Mouse (Mus musculus): ENCODE data around the gene Clec4n. TPM values are rescaled to one million over a fixed set of nuclear protein-coding genes. Genes with fewer than 3 reads are reported as not detected.
"Not testable (repeated sequence)": the region's sequence is repeated elsewhere in the genome, so short reads cannot be mapped to it uniquely, and the experiment has no call there.

The Clec4n gene
- polyA plus RNA-seq (2016; fragmentation: Nextera tagmentation; extraction: Ambion mirVana): 0.24 TPM in 1 of 2 replicates, not detected in the other

DNA sequence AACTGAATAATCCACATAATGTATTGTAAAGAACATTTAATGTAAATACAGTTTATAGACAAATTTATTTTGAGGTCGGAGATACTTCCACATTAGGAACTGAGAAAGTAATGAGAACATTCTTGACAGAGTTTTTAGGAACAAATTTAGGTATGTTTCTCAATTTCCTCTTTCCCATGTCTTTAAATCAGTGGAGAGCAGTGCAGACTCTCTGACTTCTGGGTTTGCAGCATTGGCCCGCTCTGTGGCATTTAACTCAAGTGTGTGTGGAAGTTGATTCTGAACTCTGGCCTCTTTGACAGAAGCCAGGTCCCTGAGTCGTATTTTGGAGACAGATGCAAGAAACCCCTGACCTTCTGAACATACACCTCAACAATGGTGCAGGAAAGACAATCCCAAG, at the start of gene Clec4n:
Gene Clec4n (plus strand): TSS at position 200 of the 400 bp plus-strand sequence.
- Histone ChIP-seq H3K9me3 (no peaks in the 10 kb centered on the region), H3K4me1 (no peaks in the 10 kb centered on the region), H3K36me3 (no peaks in the 10 kb centered on the region), H3K27me3 (ENCODE audit: insufficient read depth, poor library complexity, severe bottlenecking) (no peaks in the 10 kb centered on the region), H3K27ac (no peak within 1 kb of the TSS), H3K4me3 (no peak within 1 kb of the TSS)
- WGBS: 64% methylated on average over 3 of the region's 3 CpGs
- DNase-seq (ENCODE audit: low spot score): no peak

DNA sequence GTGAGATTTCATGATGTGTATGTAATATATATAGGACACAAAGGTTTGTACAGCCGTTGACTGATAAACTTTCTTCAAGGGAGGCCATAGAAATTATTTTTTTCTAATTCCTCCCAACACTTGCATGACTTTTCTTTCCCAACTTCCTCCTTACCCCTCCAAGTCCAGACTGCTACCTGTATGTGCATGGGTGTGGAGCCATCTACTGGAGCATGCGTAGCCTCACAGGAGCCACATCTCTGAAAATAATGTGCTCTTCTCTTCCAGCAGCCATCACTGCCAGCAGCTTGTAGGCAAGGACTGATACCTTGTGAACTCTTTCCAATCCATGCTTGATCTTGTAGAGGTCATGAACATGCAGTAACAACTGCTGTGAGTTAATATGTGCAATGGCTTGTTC, 44.8 kb upstream of the Clec4n start:
- H3K9me3 ChIP-seq; H3K4me3 ChIP-seq; H3K27me3 ChIP-seq (ENCODE audit: insufficient read depth, poor library complexity, severe bottlenecking); H3K4me1 ChIP-seq; H3K27ac ChIP-seq; DNase-seq (ENCODE audit: low spot score); H3K36me3 ChIP-seq: not testable (repeated sequence)
- 73% methylated on average over 2 of the region's 2 CpGs for WGBS

DNA sequence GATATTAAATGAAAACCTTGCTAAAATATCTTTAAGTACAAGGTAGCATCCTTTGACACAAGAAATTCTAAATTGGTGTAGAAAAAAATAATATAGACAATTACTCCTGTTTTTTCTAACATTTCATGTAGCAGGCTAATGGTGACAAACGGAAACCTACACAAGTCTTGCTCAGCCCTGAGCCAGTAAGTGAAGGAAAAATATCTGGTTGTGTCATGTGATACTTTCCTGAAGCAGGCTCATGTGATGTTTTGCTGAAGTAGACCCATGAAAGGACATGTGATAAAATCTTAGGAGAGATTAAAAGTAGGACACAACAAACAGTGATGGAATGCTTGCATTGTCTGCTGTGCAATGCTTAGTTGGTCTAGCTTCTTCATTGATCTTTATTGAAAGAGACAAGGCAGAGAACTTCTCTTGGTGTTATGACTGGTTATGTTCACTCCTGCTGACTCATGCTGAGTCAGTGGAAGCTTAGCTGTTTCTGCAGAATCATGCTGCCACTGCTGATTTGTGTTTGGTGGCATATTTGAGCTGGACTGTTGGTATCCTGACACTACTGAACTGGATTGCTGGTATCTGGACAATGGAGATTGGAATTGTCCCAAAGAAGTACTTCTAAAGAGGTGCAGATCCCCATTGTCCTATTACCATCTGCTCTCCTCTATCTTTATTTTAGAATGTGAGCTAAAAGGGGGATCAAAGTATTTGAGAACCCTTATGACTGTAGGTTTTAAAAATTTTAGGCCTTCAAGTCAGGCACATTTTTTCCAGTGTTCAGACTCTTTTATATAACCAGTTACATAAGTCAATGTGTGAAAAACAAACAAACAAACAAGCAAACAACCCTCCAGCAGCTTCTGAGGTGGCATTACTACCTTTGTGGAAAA, 22.2 kb upstream of the Clec4n start:
- H3K27me3 ChIP-seq (ENCODE audit: insufficient read depth, poor library complexity, severe bottlenecking): no peaks in the 10 kb centered on the region
- H3K4me3 ChIP-seq: no peak overlapping the region
- WGBS: 79% methylated on average over 1 of the region's 1 CpGs
- DNase-seq (ENCODE audit: low spot score): no peak
- H3K36me3 ChIP-seq: no peaks in the 10 kb centered on the region
- H3K4me1 ChIP-seq: no peaks in the 10 kb centered on the region
- H3K27ac ChIP-seq: no peak overlapping the region
- H3K9me3 ChIP-seq: 0 out of 2 replicates have a peak, but pooled peaks cover 3% of the 10 kb centered on the region

DNA sequence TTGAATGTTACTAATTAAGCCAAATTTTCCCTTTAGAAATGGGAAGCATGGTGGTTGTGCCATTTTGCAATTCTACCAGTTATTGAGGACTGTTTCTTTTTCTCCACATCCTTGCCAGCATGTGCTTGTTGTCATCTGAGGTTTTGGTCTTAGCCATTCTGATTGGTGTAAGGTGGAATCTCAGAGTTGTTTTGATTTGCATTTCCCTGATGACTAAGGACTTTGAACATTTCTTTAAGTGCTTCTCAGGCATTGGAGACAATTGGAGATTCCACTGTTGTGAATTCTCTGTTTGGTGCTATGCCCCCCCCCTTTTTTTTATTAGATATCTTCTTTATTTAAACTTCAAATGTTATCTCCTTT, 21.6 kb upstream of the Clec4n start:
- not testable (repeated sequence) for H3K9me3 ChIP-seq; H3K4me3 ChIP-seq; DNase-seq (ENCODE audit: low spot score); H3K27me3 ChIP-seq (ENCODE audit: insufficient read depth, poor library complexity, severe bottlenecking); H3K36me3 ChIP-seq; H3K4me1 ChIP-seq; H3K27ac ChIP-seq

DNA sequence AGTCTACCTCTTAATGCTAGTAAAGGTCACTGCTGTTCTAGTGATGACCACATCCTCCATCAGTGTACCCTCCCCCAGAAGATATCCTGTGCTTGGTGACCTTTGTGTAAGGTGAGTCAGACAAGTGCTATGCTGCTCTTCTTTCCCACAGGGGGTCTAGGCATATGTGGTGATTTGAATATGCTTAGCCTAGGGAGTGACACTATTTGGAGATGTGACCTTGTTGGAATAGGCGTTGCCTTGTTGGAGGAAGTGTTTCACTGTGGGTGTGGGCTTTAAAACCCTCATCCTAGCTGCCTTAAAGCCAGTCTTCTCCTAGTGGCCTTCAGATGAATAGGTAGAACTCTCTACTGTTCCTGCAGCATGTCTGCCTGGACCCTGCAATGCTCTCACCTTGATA, 17.9 kb upstream of the Clec4n start:
- no peak overlapping the region for H3K4me3 ChIP-seq
- 71% methylated on average over 1 of the region's 1 CpGs for WGBS
- H3K27ac ChIP-seq: no peak overlapping the region
- no peaks in the 10 kb centered on the region for H3K36me3 ChIP-seq
- H3K4me1 ChIP-seq: no peaks in the 10 kb centered on the region
- no peaks in the 10 kb centered on the region for H3K27me3 ChIP-seq (ENCODE audit: insufficient read depth, poor library complexity, severe bottlenecking)
- H3K9me3 ChIP-seq: 0 out of 2 replicates have a peak, but pooled peaks cover 3% of the 10 kb centered on the region
- DNase-seq (ENCODE audit: low spot score): no peak

DNA sequence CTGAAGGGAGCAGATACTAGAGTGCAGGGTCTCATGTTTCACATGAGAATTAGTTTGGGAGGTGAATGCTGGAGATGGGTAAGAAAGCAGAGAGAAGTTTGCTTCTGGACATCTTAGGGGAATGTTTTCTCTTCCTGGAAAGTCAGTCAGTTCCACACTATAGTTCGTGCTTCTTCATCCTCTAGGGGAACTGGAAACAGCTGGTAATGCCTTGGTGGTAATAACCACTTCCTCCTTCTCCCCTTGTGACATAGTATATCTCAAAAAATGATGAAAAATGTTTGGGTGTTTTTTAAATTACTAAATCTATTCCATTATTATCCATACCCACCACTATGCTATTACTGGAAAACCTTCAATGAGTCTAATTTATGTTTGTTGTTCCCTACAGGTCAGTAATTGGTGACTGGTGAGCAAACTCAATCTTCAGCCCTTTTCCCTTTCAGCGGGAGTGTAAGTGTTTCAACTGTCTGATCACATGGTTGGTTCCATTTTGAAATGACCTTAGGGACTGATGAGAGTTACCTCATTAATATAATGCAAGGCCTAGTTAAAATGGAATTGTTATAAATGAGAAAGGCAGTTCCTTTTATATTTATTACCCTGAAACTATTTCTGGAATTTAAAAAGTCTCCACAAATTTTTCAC, 2.0 kb upstream of the Clec4n start:
- Histone ChIP-seq H3K4me1 (no peaks in the 10 kb centered on the region), H3K36me3 (no peaks in the 10 kb centered on the region), H3K27me3 (ENCODE audit: insufficient read depth, poor library complexity, severe bottlenecking) (no peaks in the 10 kb centered on the region), H3K9me3 (no peaks in the 10 kb centered on the region), H3K4me3 (no peak overlapping the region), H3K27ac (no peak overlapping the region)
- WGBS: 73% methylated on average over 2 of the region's 2 CpGs
- no peak for DNase-seq (ENCODE audit: low spot score)

DNA sequence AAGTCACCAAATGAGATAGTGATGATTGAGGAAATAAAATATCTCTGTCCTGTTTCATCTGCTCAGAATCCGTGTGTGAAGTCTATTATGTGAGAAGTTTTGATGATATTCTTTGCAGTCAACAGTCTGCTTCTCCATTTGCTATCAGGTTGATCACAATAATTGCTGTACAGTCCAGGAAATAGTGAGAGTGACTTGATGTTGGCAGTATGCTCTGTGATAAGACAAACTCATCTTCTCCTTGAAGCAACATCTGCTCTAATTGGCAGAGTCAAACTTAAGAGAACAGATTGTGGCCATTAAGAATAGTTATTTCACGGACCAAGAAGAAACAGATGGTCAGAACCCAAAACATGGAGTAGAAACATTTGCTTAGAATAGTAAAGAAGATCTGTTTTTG, 1.5 kb downstream of the Clec4n start:
- no peaks in the 10 kb centered on the region for H3K36me3 ChIP-seq
- no peak overlapping the region for H3K4me3 ChIP-seq
- H3K27me3 ChIP-seq (ENCODE audit: insufficient read depth, poor library complexity, severe bottlenecking): no peaks in the 10 kb centered on the region
- no peaks in the 10 kb centered on the region for H3K9me3 ChIP-seq
- no peak for DNase-seq (ENCODE audit: low spot score)
- no peak overlapping the region for H3K27ac ChIP-seq
- WGBS: 66% methylated on average over 2 of the region's 2 CpGs
- H3K4me1 ChIP-seq: no peaks in the 10 kb centered on the region

DNA sequence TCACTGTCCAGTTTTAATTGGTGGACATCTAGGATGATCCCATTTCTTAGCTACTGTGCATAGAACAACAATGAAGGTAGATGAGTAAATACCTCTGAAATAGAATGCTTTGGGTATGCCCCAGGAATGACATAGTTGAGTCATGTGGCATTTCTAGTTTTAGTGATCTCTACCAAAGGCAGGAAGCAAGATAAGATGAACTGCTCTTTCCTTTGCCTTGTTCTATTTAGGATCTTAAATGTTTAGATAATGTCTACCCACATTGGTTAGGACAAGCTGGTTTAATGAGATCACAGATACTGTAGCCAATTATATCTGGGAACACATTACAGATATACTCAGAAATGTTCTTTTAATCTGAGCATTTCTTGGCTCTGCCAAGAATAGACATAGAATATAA, 7.9 kb downstream of the Clec4n start:
- no peak overlapping the region for H3K4me3 ChIP-seq
- H3K27ac ChIP-seq: no peak overlapping the region
- no peak for DNase-seq (ENCODE audit: low spot score)
- no peaks in the 10 kb centered on the region for H3K36me3 ChIP-seq
- no peaks in the 10 kb centered on the region for H3K9me3 ChIP-seq
- no peaks in the 10 kb centered on the region for H3K27me3 ChIP-seq (ENCODE audit: insufficient read depth, poor library complexity, severe bottlenecking)
- no peaks in the 10 kb centered on the region for H3K4me1 ChIP-seq

DNA sequence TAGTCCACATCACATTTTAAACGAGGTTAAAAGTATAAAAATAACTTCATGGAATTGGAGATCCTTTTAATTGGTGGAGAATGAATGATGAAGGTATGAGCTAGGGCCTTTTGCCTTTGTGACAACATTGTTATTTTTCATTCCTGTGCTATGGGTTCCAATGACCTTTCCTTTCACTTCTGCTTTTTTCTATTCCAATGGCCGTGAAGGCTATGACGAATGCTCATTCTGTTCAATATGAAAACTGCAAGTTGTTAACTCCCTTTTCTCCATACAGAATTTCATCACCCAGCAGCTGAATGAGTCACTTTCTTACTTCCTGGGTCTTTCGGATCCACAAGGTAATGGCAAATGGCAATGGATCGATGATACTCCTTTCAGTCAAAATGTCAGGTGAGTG, 14.6 kb downstream of the Clec4n start:
- no peaks in the 10 kb centered on the region for H3K4me1 ChIP-seq
- no peak for DNase-seq (ENCODE audit: low spot score)
- H3K27me3 ChIP-seq (ENCODE audit: insufficient read depth, poor library complexity, severe bottlenecking): no peaks in the 10 kb centered on the region
- no peaks in the 10 kb centered on the region for H3K36me3 ChIP-seq
- H3K4me3 ChIP-seq: no peak overlapping the region
- no peak overlapping the region for H3K27ac ChIP-seq
- no peaks in the 10 kb centered on the region for H3K9me3 ChIP-seq
- whole genome bisulfite sequencing: 81% methylated on average over 5 of the region's 5 CpGs

DNA sequence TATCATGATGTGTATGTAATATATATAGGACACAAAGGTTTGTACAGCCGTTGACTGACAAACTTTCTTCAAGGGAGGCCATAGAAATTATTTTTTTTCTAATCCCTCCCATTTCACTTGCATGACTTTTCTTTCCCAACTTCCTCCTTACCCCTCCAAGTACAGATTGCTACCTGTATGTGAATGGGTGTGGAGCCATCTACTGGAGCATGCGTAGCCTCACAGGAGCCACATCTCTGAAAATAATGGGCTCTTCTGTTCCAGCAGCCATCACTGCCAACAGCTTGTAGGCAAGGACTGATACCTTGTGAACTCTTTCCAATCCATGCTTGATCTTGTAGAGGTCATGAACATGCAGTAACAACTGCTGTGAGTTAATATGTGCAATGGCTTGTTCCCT, 19.2 kb downstream of the Clec4n start:
- not testable (repeated sequence) for H3K9me3 ChIP-seq; H3K36me3 ChIP-seq; H3K27me3 ChIP-seq (ENCODE audit: insufficient read depth, poor library complexity, severe bottlenecking); H3K4me3 ChIP-seq; H3K27ac ChIP-seq; DNase-seq (ENCODE audit: low spot score); H3K4me1 ChIP-seq
- WGBS: 79% methylated on average over 2 of the region's 2 CpGs

DNA sequence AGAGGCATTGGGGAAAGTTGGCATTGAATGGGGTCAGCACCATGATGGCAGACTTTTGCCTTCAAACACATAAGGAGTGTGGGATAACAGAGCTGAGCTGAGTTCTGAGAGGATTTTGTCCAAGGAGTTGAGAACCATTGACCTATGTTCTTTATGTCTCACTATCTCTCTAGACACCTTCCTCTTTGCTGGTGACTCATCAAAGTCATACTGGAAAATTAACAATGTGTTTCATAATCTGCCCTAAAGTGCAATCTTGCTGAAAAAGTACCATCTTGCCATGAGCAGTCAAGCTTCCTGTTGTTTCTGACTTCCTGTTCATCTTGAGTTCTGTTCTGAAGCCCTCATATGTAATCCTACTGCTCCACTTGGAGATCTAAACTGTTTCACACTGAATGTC, 23.1 kb downstream of the Clec4n start:
- Histone ChIP-seq H3K36me3 (no peaks in the 10 kb centered on the region), H3K4me1 (no peaks in the 10 kb centered on the region), H3K27me3 (ENCODE audit: insufficient read depth, poor library complexity, severe bottlenecking) (no peaks in the 10 kb centered on the region), H3K4me3 (no peak overlapping the region), H3K27ac (no peak overlapping the region), H3K9me3 (peaks cover 6% of the 10 kb centered on the region; the same call in 1 of the 2 replicates)
- DNase-seq (ENCODE audit: low spot score): no peak

DNA sequence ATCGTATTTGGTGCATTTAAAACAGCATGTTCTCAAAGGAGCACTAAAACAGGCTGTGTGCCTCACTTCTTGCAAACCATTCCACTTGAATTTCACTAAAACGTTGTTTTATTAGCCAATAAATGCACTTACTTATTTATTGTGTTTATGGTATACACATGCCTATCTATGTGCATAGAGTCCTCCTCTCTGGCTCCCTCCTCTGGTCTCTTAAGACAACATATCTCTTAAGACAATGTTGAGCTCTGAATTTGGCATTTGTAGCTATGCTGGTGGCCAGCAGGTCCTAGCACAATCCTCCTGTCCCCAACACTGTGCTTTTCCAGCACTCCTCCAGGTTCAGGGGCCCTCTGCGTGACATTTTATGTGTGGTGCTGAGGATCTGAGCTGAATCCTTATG, 29.3 kb downstream of the Clec4n start:
- H3K9me3 ChIP-seq: no peaks in the 10 kb centered on the region
- no peak for DNase-seq (ENCODE audit: low spot score)
- no peaks in the 10 kb centered on the region for H3K4me1 ChIP-seq
- H3K27me3 ChIP-seq (ENCODE audit: insufficient read depth, poor library complexity, severe bottlenecking): no peaks in the 10 kb centered on the region
- H3K36me3 ChIP-seq: no peaks in the 10 kb centered on the region
- no peak overlapping the region for H3K4me3 ChIP-seq
- H3K27ac ChIP-seq: no peak overlapping the region
- 67% methylated on average over 3 of the region's 3 CpGs for WGBS

DNA sequence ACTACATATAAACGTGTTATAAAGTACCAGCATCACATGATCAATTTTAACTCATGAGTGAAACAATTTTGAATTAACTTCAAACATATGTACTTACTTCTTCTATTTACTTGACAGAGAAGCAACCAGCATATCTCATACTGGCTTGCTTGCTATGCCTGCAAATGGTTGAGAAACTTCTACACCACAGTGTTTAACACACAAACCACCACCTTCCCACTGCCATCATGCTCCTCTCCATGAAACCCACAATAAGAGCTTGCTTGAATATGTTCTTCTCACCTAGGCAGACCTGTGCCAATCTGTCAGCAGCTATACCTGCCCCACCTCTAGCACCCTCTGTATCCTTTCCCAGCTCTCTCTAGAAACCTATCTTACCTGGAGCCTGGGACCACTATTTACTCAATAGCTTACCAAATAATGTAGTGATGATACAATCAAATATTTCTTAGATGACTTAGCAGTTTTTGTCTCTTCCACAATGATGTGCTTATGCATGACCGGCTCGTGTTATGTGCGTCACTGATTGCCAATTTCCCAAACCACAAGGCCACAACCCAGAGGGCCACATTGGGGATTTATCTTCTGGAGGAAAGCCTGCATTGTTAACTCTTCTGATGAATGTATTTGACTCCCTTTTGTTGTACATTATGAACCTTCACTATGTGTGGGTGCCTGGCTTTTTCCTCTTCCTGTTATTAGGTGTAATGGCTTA, 30.4 kb downstream of the Clec4n start:
- no peak overlapping the region for H3K27ac ChIP-seq
- DNase-seq (ENCODE audit: low spot score): no peak
- WGBS: 81% methylated on average over 4 of the region's 4 CpGs
- no peaks in the 10 kb centered on the region for H3K4me1 ChIP-seq
- no peaks in the 10 kb centered on the region for H3K9me3 ChIP-seq
- no peaks in the 10 kb centered on the region for H3K36me3 ChIP-seq
- no peaks in the 10 kb centered on the region for H3K27me3 ChIP-seq (ENCODE audit: insufficient read depth, poor library complexity, severe bottlenecking)
- no peak overlapping the region for H3K4me3 ChIP-seq
